Mouse (Mus musculus) embryonic fibroblast, embryonic 13.5 days (primary cell): ENCODE measurements around the gene Pcsk6. TPM values are rescaled to one million over a fixed set of nuclear protein-coding genes. Genes with fewer than 3 reads are reported as not detected.

Experiments
- H3K27ac ChIP-seq: 2 replicates; pipeline ENCODE4 v1.5.1; 2012; ENCODE audit warnings: low read length, control low read depth, inconsistent platforms; ENCODE audit not compliant: insufficient read depth
- H3K4me1 ChIP-seq: 2 replicates; pipeline ENCODE4 v1.6.1; 2011; ENCODE audit warnings: low read length; ENCODE audit not compliant: control insufficient read depth, insufficient read depth
- H3K4me3 ChIP-seq: 2 replicates; pipeline ENCODE4 v1.5.1; 2011; ENCODE audit warnings: mild to moderate bottlenecking, control low read depth, low read length; ENCODE audit not compliant: insufficient read depth
- CTCF ChIP-seq: IDR thresholded peaks from 2 replicates; pipeline ENCODE4 v1.5.1; 2011; ENCODE audit warnings: mild to moderate bottlenecking, control low read depth, low read length, moderate library complexity, borderline replicate concordance; ENCODE audit not compliant: insufficient read depth
- POLR2A ChIP-seq: IDR thresholded peaks from 2 replicates; pipeline ENCODE4 v1.6.1; 2011; ENCODE audit warnings: low read depth, mild to moderate bottlenecking, control low read depth, low read length, moderate library complexity
- polyA plus RNA-seq: library from polyadenylated mRNA; stranded (reverse); fragments of >200 nt; gene quantifications from 2 replicates; pipeline ENCODE4 v1.2.4, GENCODE M21; 2011; ENCODE audit warnings: low read depth; ENCODE audit not compliant: missing spikeins, insufficient read length

Gene Pcsk6
- polyA plus RNA-seq, 1 experiment = 19.2 TPM

- TF ChIP-seq POLR2A (peak; percentile 99), CTCF (no peak)
- Histone ChIP-seq H3K4me1 (peaks cover 12% of the 10 kb centered on the region), H3K4me3 (peak within 1 kb of the TSS; percentile 96), H3K27ac (peak within 1 kb of the TSS; percentile 96)
Observed at GRCm38 (mm10) chr7:66079364-66080230, 218.1 kb downstream of the Pcsk6 start, which contains the start of gene Selenos. TSS of gene Selenos (plus strand) at chr7:66079649.

DNA sequence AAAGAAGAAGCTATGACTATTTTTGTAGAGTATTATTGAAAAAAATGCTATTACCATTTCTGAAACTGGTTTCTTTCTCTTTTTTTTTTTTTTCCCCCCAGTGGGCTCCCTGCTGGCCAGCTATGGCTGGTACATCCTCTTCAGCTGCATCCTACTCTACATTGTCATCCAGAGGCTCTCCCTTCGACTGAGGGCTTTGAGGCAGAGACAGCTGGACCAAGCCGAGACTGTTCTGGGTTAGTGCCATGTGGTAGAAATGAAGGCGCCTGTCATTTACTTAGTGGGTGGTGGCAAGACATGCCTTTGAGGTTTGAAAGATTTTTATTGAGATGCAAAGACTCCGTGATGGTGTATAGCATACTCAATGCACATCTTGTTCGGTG lies 218.7 kb downstream of the Pcsk6 start:
- no peak overlapping the region for H3K27ac ChIP-seq

GRCm38 (mm10) chr7:66083757-66084156 lies 222.2 kb downstream of the Pcsk6 start:
- peaks cover 5% of the 10 kb centered on the region; the same call in 1 of the 2 replicates for H3K4me1 ChIP-seq
- no peak overlapping the region for H3K27ac ChIP-seq
- H3K4me3 ChIP-seq = no peak overlapping the region
- TF ChIP-seq POLR2A (no peak), CTCF (no peak)

More for the DNA sequence above, 218.7 kb downstream of the Pcsk6 start:
- TF ChIP-seq POLR2A = no peak
- no peak for TF ChIP-seq CTCF
- Histone ChIP-seq H3K4me3 (peak overlapping the region; percentile 96), H3K4me1 (peaks cover 12% of the 10 kb centered on the region)

GRCm38 (mm10) chr7:66084546-66084945 lies 223.0 kb downstream of the Pcsk6 start:
- H3K4me1 ChIP-seq = peaks cover 5% of the 10 kb centered on the region; the same call in 1 of the 2 replicates
- H3K4me3 ChIP-seq = no peak overlapping the region
- no peak overlapping the region for H3K27ac ChIP-seq
- no peak for TF ChIP-seq CTCF
- no peak for TF ChIP-seq POLR2A

DNA sequence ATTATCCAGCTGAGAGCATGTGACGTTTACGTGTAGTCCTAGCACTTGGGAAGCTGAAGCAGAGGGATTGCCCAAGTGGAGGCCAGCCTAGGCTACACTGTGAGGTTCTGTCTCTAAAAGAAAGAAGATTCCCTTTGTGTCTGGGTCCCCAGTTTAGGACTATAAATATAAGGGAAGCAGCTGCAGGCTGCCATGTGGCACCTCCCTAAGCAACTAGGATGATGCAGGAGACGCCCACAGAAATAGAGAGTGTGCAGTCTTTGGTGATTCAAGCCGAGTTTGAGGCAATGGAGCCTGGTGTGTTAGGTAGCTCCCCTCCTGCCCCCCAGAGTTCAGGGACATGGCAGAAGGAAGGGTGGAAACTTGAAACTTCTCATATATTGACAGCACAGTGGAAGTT lies 226.1 kb downstream of the Pcsk6 start:
- no peak overlapping the region for H3K4me3 ChIP-seq
- TF ChIP-seq POLR2A = no peak
- no peak for TF ChIP-seq CTCF
- H3K4me1 ChIP-seq = no peaks in the 10 kb centered on the region
- no peak overlapping the region for H3K27ac ChIP-seq

GRCm38 (mm10) chr7:66088077-66088476 lies 226.5 kb downstream of the Pcsk6 start:
- TF ChIP-seq POLR2A (no peak), CTCF (no peak)
- Histone ChIP-seq H3K4me3 (no peak overlapping the region), H3K27ac (no peak overlapping the region), H3K4me1 (no peaks in the 10 kb centered on the region)

- TF ChIP-seq CTCF = no peak
- no peak for TF ChIP-seq POLR2A
- Histone ChIP-seq H3K4me1 (no peaks in the 10 kb centered on the region), H3K4me3 (no peak overlapping the region), H3K27ac (no peak overlapping the region)
Observed at GRCm38 (mm10) chr7:66090676-66091190, 229.2 kb downstream of the Pcsk6 start.

DNA sequence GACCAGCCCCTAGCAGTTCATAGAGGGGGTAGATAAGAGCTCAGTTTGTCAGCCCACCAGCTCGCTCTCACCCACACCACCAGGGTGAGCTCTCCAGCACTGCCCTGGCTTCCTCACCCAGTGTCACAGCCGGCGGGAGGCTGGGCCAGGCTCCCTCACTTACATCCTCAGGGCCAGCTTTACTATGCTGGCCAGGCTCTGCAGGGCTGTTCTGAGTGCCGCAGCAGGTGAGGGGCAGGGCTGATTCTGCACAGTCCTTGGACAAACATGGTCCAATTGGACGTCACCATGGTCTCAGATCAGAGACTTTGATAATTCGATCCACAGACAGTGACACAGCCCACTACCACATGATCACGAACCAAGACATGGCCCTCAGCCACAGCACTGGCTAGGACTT lies 230.0 kb downstream of the Pcsk6 start:
- no peak for TF ChIP-seq CTCF
- TF ChIP-seq POLR2A = no peak
- H3K4me1 ChIP-seq = no peaks in the 10 kb centered on the region

DNA sequence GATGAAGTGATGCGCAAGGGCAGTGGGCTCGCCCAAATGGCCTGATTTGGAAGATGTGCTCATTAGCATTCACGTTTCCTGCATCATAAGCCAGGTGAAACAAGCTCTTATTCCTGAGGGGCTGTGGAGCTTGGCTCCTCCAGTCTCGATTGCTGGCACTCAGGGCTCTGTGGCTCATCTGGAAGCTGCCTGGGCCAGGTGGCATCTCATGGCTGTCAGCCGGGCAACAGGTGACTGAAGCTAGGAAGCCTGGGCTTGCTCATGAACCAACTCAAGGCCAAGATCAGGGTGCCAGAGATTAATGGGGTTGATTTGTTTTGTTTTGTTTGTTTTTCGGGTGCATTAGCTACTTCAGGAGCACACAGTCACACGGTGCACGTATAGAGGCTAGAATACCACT lies 231.1 kb downstream of the Pcsk6 start:
- H3K4me1 ChIP-seq = no peaks in the 10 kb centered on the region
- no peak overlapping the region for H3K27ac ChIP-seq
- no peak overlapping the region for H3K4me3 ChIP-seq
- TF ChIP-seq CTCF (no peak), POLR2A (no peak)

More for the DNA sequence above, 230.0 kb downstream of the Pcsk6 start:
- Histone ChIP-seq H3K4me3 (no peak overlapping the region), H3K27ac (no peak overlapping the region)

DNA sequence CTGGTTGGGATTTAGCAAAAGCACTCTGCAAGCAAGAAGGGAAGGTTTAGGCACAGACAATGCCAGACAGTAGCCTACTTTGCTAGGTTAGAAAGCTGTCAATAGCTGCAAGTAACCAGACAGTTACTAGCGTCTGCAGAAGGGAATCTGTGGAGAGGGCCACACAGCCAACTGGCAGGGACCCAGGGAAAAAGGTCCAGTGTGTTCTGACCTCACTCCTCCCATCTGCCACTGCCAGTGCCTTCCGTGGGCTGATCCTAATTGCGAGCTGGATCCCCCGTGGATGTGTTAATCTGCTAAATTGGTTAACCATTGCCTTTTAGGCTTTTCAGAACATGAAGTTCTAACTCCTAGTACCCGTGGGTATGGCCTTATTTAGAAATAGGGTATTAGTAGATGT lies 232.6 kb downstream of the Pcsk6 start:
- no peaks in the 10 kb centered on the region for H3K4me1 ChIP-seq
- TF ChIP-seq POLR2A (no peak), CTCF (no peak)
- H3K4me3 ChIP-seq = no peak overlapping the region
- no peak overlapping the region for H3K27ac ChIP-seq
